Mouse (Mus musculus): Measurements from ENCODE around the gene N4bp1. TPM values are rescaled to one million over a fixed set of nuclear protein-coding genes. Genes with fewer than 3 reads are reported as not detected.

Gene N4bp1
- polyA plus RNA-seq, 1 experiment from 2014 or later: 10.8 TPM

GRCm38 (mm10) chr8:86903104-86903503 lies 18.0 kb upstream of the N4bp1 start:
- no peak overlapping the region for H3K4me3 ChIP-seq (ENCODE audit: low read depth, low read length)
- DNase-seq (ENCODE audit: low spot score, missing footprints): peak; percentile 99
- no peak overlapping the region for H3K4me2 ChIP-seq
- 6% methylated on average over 10 of the region's 10 CpGs for WGBS
- no peak overlapping the region for H3K27ac ChIP-seq (ENCODE audit: low read depth, low read length)
- H3K4me1 ChIP-seq (ENCODE audit: control insufficient read depth, insufficient read depth, low read length): no peaks in the 10 kb centered on the region
- H3K9me3 ChIP-seq (ENCODE audit: control insufficient read depth, low read length): no peaks in the 10 kb centered on the region
- no peaks in the 10 kb centered on the region for H3K27me3 ChIP-seq (ENCODE audit: control insufficient read depth, insufficient read depth, low read length)
- no peak overlapping the region for H3K9ac ChIP-seq (ENCODE audit: low read length)
- no peaks in the 10 kb centered on the region for H3K36me3 ChIP-seq (ENCODE audit: control insufficient read depth, insufficient read depth, low read length)
- ATAC-seq (ENCODE audit: low FRiP score): no peak

GRCm38 (mm10) chr8:86902656-86903055 lies 17.6 kb upstream of the N4bp1 start:
- Histone ChIP-seq H3K4me3 (ENCODE audit: low read depth, low read length) (no peak overlapping the region), H3K4me1 (ENCODE audit: control insufficient read depth, insufficient read depth, low read length) (no peaks in the 10 kb centered on the region), H3K9ac (ENCODE audit: low read length) (no peak overlapping the region), H3K4me2 (no peak overlapping the region), H3K27ac (ENCODE audit: low read depth, low read length) (no peak overlapping the region), H3K36me3 (ENCODE audit: control insufficient read depth, insufficient read depth, low read length) (no peaks in the 10 kb centered on the region), H3K27me3 (ENCODE audit: control insufficient read depth, insufficient read depth, low read length) (no peaks in the 10 kb centered on the region), H3K9me3 (ENCODE audit: control insufficient read depth, low read length) (no peaks in the 10 kb centered on the region)
- WGBS: 72% methylated on average over 8 of the region's 8 CpGs
- DNase-seq (ENCODE audit: low spot score, missing footprints) (peak; percentile 69), ATAC-seq (ENCODE audit: low FRiP score) (no peak)

GRCm38 (mm10) chr8:86901972-86902371 lies 16.9 kb upstream of the N4bp1 start:
- Histone ChIP-seq H3K27me3 (ENCODE audit: control insufficient read depth, insufficient read depth, low read length) (no peaks in the 10 kb centered on the region), H3K9me3 (ENCODE audit: control insufficient read depth, low read length) (no peaks in the 10 kb centered on the region), H3K36me3 (ENCODE audit: control insufficient read depth, insufficient read depth, low read length) (no peaks in the 10 kb centered on the region), H3K4me2 (no peak overlapping the region), H3K9ac (ENCODE audit: low read length) (no peak overlapping the region), H3K4me3 (ENCODE audit: low read depth, low read length) (no peak overlapping the region), H3K4me1 (ENCODE audit: control insufficient read depth, insufficient read depth, low read length) (no peaks in the 10 kb centered on the region), H3K27ac (ENCODE audit: low read depth, low read length) (no peak overlapping the region)
- no peak for ATAC-seq (ENCODE audit: low FRiP score)
- DNase-seq (ENCODE audit: low spot score, missing footprints): no peak
- WGBS: 61% methylated on average over 5 of the region's 5 CpGs

DNA sequence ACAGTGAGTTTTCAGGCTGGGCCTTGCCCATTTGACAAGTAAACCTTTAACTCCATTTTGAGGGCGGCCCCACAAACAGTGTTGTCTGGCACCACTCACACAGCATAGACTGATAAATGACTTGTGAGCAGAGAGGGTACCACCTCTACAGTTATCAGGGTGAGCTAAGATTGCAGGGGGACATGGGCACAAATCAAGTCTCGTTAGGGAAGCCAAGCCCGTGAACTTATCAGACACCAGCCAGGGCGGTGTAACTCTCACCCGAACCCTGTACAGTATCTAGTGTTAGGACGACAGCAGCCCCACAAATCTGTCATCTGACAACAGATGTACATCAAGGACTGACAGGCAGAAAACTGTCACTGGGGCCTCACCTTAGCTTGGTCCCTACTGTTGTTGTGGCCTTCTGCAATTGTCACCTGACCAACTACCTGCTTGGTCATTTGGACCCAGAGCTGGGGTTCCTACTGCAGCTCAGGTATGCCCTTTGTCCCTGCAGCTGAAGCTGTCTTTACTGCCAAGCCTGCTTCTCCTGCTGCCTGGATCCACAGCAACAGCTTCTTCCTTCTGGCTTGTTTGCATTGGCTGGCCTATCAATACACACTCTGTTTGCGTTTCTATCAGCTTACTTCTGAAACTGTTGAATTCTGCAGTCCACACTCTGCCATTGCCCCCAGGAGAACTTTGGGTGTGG lies 12.8 kb upstream of the N4bp1 start:
- no peak for ATAC-seq (ENCODE audit: low FRiP score)

DNA sequence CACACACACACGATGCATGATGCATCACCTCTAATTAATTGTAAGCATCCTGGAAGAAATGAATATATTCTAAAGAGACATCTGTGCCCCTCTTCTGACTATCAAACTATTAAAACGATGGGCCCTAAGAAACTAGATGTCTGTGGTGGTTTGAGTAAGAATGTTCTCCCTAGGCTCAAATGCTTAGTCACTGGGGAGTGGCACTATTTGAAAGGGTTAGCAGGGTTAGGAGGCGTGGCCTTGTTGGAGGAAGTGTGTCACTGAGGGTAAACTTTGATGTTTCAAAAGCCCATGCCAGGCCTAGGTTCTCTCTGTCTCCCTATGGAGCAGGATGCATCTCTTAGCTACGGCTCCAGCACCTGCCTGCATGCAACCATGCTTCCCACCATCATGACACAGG lies 10.3 kb upstream of the N4bp1 start:
- WGBS: 90% methylated on average over 4 of the region's 4 CpGs
- Histone ChIP-seq H3K36me3 (ENCODE audit: control insufficient read depth, insufficient read depth, low read length) (no peaks in the 10 kb centered on the region), H3K9ac (ENCODE audit: low read length) (no peak overlapping the region), H3K27ac (ENCODE audit: low read depth, low read length) (no peak overlapping the region), H3K4me3 (ENCODE audit: low read depth, low read length) (no peak overlapping the region), H3K4me2 (no peak overlapping the region), H3K9me3 (ENCODE audit: control insufficient read depth, low read length) (no peaks in the 10 kb centered on the region), H3K4me1 (ENCODE audit: control insufficient read depth, insufficient read depth, low read length) (no peaks in the 10 kb centered on the region), H3K27me3 (ENCODE audit: control insufficient read depth, insufficient read depth, low read length) (no peaks in the 10 kb centered on the region)
- ATAC-seq (ENCODE audit: low FRiP score): no peak
- DNase-seq (ENCODE audit: low spot score, missing footprints): no peak

More for the DNA sequence above, 12.8 kb upstream of the N4bp1 start:
- H3K4me1 ChIP-seq (ENCODE audit: control insufficient read depth, insufficient read depth, low read length): no peaks in the 10 kb centered on the region
- WGBS: 86% methylated on average over 7 of the region's 7 CpGs
- H3K4me2 ChIP-seq: no peak overlapping the region
- H3K9ac ChIP-seq (ENCODE audit: low read length): no peak overlapping the region
- no peak for DNase-seq (ENCODE audit: low spot score, missing footprints)
- H3K36me3 ChIP-seq (ENCODE audit: control insufficient read depth, insufficient read depth, low read length): no peaks in the 10 kb centered on the region
- H3K27me3 ChIP-seq (ENCODE audit: control insufficient read depth, insufficient read depth, low read length): no peaks in the 10 kb centered on the region
- no peaks in the 10 kb centered on the region for H3K9me3 ChIP-seq (ENCODE audit: control insufficient read depth, low read length)
- no peak overlapping the region for H3K4me3 ChIP-seq (ENCODE audit: low read depth, low read length)
- no peak overlapping the region for H3K27ac ChIP-seq (ENCODE audit: low read depth, low read length)

DNA sequence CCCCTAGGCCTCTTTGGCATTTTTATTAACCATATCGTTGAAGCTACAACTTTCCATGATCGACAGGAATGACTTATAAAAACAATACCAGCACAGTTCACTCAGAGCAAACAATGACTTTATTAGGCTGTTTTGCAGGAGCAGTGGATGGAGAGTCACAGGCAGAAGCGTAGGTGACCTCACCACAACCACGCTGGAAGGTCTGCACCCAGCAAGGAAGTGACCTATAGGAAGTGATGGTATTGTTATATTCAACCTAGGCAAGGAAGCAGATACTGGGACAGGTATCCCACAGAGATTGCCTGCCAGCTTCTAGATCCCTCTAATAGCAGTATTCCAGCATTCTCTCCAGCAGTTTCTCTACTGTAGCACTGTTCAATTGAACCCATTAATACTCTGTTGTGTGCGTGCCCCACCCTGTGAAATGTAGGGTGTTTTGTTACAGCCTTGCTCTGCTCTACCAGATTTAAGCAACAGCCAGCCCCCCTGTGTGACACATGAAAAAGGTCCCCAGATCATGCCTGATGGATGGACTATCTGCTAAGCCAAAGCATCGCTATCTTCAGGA lies 9.2 kb upstream of the N4bp1 start:
- no peaks in the 10 kb centered on the region for H3K27me3 ChIP-seq (ENCODE audit: control insufficient read depth, insufficient read depth, low read length)
- WGBS: 89% methylated on average over 6 of the region's 6 CpGs
- H3K9me3 ChIP-seq (ENCODE audit: control insufficient read depth, low read length): no peaks in the 10 kb centered on the region
- no peaks in the 10 kb centered on the region for H3K4me1 ChIP-seq (ENCODE audit: control insufficient read depth, insufficient read depth, low read length)
- H3K4me2 ChIP-seq: no peak overlapping the region
- no peak overlapping the region for H3K4me3 ChIP-seq (ENCODE audit: low read depth, low read length)
- ATAC-seq (ENCODE audit: low FRiP score): no peak
- H3K9ac ChIP-seq (ENCODE audit: low read length): no peak overlapping the region
- H3K27ac ChIP-seq (ENCODE audit: low read depth, low read length): no peak overlapping the region
- DNase-seq (ENCODE audit: low spot score, missing footprints): no peak
- H3K36me3 ChIP-seq (ENCODE audit: control insufficient read depth, insufficient read depth, low read length): no peaks in the 10 kb centered on the region

DNA sequence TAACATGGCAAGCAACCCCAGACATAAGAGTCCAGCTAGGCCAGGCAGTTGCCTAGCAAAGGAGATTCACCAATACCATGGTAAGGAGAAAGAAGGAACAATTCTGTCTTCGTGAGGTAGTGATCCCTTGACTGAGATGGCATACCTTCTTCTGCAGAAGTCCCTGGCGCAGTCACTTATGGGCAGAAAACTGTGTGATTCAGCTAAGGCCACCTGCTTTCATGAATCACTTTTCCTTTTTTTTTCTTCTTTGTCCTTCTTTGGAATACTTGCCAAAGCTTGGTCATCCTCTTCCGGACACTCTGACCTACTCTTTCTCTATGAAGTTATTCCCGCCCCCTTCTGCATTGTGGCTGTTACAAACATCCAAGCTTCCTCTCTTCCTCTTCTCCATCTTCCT lies 8.5 kb upstream of the N4bp1 start:
- Histone ChIP-seq H3K36me3 (ENCODE audit: control insufficient read depth, insufficient read depth, low read length) (no peaks in the 10 kb centered on the region), H3K27me3 (ENCODE audit: control insufficient read depth, insufficient read depth, low read length) (no peaks in the 10 kb centered on the region), H3K4me3 (ENCODE audit: low read depth, low read length) (no peak overlapping the region), H3K27ac (ENCODE audit: low read depth, low read length) (no peak overlapping the region), H3K9ac (ENCODE audit: low read length) (no peak overlapping the region), H3K9me3 (ENCODE audit: control insufficient read depth, low read length) (no peaks in the 10 kb centered on the region), H3K4me1 (ENCODE audit: control insufficient read depth, insufficient read depth, low read length) (no peaks in the 10 kb centered on the region), H3K4me2 (no peak overlapping the region)
- ATAC-seq (ENCODE audit: low FRiP score) (no peak), DNase-seq (ENCODE audit: low spot score, missing footprints) (no peak)
- 96% methylated on average over 4 of the region's 4 CpGs for WGBS

DNA sequence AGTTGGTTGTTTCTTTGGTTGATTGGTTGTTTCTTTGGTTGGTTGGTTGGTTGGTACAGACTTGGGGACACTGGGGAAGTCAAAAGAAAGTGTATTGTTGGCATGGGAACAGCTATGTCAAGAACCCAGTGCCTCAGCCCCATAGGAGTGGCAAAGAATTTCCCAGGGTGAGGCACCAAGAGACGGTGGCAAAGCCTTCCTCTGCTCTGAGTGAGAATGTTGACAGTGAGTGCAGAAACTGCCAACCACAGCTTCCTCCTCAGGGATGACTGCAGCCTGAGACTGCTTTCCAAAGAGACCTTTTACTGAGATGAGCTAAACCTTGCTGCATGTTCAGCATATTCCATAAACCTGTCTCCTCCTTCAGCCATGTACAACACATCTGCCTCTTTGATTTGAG lies 6.5 kb upstream of the N4bp1 start:
- Histone ChIP-seq H3K4me3 (ENCODE audit: low read depth, low read length) (no peak overlapping the region), H3K9ac (ENCODE audit: low read length) (no peak overlapping the region), H3K9me3 (ENCODE audit: control insufficient read depth, low read length) (no peaks in the 10 kb centered on the region), H3K36me3 (ENCODE audit: control insufficient read depth, insufficient read depth, low read length) (no peaks in the 10 kb centered on the region), H3K27ac (ENCODE audit: low read depth, low read length) (no peak overlapping the region), H3K4me1 (ENCODE audit: control insufficient read depth, insufficient read depth, low read length) (no peaks in the 10 kb centered on the region), H3K27me3 (ENCODE audit: control insufficient read depth, insufficient read depth, low read length) (no peaks in the 10 kb centered on the region), H3K4me2 (no peak overlapping the region)
- DNase-seq (ENCODE audit: low spot score, missing footprints) (no peak), ATAC-seq (ENCODE audit: low FRiP score) (no peak)
- WGBS: 74% methylated on average over 1 of the region's 1 CpGs

DNA sequence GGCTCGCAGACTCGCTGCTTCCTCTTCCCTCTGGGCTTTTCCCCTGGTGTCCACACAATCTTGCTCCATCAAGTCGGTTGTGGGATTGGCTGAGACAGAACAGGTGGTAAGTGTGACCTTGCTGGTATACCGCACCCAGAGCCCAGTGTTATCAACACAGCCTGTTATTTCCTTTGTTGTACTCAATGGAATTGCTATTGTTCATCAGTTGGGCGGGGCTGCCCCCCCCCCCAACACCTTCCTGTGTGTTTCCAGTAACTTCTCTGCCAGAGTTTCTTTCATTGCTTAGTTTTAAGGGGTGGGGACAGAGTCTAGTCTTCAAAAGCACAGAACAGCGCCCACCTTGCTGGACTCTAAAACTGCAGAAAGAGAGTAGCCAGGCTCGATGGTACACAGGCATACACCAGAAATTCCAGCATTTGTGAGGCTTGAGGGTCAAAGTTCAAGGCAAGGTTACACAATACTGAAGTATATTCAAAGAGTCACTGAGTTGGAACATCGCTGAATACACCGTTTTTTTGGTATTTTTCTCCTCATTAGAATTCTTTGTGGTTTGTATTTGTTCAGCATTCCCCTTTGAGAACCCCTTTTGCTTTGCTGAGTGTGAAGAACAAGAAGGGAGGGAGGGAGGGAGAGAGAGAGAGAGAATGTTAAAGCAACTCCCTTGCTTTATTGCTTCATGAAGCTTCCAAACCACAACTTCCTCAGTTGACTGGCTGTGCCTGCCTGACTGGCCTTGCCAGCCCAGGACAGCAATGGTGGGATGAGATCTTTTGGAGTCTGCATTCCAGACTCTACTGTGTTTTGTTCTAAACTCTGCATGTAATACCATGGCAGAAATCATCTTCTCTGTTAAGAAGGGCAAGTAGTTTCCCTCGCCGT lies 3.2 kb upstream of the N4bp1 start:
- no peak for ATAC-seq (ENCODE audit: low FRiP score)
- WGBS: 70% methylated on average over 11 of the region's 11 CpGs

More for the DNA sequence above, 3.2 kb upstream of the N4bp1 start:
- no peaks in the 10 kb centered on the region for H3K27me3 ChIP-seq (ENCODE audit: control insufficient read depth, insufficient read depth, low read length)
- no peak overlapping the region for H3K4me2 ChIP-seq
- H3K27ac ChIP-seq (ENCODE audit: low read depth, low read length): no peak overlapping the region
- H3K4me1 ChIP-seq (ENCODE audit: control insufficient read depth, insufficient read depth, low read length): peaks cover 8% of the 10 kb centered on the region
- H3K36me3 ChIP-seq (ENCODE audit: control insufficient read depth, insufficient read depth, low read length): no peaks in the 10 kb centered on the region
- no peak overlapping the region for H3K4me3 ChIP-seq (ENCODE audit: low read depth, low read length)
- no peaks in the 10 kb centered on the region for H3K9me3 ChIP-seq (ENCODE audit: control insufficient read depth, low read length)
- peak; percentile 21 for DNase-seq (ENCODE audit: low spot score, missing footprints)
- H3K9ac ChIP-seq (ENCODE audit: low read length): no peak overlapping the region
